Mouse (Mus musculus): Measurements from ENCODE around the gene Dnmt3a.

Gene Dnmt3a

DNA sequence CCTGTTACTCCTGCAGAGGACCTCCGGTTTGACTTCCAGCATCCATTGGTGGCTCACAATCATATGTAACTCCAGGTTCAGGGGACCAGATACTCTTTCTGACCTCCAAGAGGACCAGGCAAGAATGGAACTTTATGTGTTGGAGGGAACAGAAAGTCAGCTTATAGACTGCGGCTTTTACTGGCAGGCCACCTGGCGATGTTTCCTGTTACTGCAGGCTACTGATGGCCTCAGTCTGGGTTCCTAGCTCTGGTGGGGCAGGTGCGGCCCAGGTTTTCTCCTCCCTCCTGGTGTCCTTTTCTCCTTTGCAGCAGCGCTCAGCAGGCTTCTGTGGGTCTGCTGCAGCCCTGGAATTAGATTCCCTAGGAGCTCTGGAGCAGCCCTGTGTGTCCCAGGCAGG, 46.7 kb downstream of the Dnmt3a start:
- no peak for DNase-seq (ENCODE audit: extremely low read depth, low read depth)

DNA sequence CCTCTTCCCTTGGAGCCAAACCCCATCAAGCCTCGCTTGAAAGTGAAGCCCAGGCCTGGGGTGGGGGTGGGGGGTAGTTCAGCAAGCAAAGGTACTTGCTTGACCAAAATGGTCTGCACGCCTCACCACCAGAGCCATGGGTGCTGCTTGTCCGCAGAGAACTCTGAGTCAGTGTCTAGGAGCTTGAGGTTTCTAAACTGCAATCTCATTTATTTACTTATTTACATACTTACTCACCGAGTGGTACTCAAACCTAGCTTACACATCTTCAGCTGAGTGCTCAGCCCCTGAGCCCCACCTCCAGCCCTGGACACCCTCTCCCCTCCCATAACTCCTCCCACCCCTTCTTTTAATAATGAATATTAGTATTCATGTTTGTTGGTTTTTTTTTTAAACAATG, 48.6 kb downstream of the Dnmt3a start:
- DNase-seq (ENCODE audit: extremely low read depth, low read depth), result no peak

DNA sequence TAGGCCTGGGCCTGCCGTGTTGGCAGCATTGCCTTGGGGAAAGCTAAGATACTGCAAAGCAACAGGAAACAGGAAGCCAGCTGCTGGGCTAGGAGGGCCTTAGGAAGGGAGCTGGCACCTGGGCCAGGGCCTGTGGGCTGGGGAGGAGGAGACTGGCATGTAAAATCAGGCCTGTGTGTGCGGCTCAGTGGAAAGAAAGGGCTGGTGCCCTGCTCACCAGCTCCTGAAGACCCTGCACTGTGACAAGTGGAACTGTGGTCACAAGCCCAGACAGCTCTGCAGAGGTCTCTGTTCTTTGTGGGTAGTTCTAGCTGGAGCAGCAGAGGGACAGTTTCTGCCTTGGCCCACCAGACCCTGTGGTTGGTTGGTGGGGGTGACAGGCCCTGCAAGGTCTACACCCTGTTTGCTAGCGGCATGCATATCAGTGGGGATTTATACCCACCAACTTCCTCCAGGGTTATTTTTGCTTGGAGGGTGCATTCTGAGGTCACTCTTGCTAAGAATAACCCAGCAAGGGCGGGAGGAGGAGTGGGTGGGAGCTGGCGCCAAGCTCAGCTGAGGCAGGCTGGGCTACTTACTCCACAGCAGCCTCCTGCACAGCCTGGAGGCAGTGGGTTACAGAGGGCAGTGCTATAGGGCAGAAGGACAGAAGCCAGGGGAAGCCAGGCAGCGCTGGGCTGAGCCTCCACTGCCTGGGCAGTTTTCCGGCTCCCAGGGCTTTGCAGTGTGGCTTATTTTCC, 50.1 kb downstream of the Dnmt3a start:
- DNase-seq (ENCODE audit: extremely low read depth, low read depth), result peak; percentile 59

DNA sequence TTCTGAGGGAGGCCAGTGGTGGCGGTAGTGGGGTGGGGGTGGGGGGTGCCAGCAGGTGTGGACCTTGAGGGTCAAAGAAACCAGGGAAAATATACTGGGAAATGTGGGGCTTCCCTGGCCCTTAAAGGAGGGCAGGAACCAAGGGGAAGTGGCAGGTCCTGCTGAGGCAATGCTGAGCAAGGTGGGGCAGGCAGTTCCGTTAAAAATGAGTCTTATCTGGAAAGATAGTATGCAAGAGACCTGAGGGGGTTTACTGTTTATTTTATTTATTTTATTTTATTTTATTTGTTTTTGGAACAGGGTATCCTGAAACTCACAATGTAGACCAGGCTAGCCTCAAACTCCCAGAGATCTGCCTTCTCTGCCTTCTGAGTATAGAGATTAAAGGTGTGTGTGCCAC, 50.9 kb downstream of the Dnmt3a start:
- DNase-seq (ENCODE audit: extremely low read depth, low read depth), result no peak

DNA sequence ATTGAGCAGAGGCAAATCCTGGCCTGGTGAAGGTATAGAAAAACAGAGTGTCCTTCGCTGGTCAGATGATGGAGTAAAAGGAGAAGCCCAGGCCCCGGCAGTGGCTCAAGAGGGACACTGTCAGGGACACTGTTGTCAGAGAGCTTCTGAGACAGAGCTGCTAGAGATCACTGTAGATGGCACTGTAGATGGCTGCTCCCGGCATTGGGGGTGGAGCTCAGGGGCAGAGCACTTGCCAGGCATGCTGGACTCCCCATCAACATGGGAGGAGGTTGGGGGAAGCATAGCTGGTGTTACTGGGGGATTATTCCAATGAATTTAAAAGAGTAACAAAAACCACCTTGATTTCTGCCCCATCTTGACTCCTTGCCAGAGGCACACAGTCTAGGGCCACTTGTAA, 51.4 kb downstream of the Dnmt3a start:
- no peak for DNase-seq (ENCODE audit: extremely low read depth, low read depth)

DNA sequence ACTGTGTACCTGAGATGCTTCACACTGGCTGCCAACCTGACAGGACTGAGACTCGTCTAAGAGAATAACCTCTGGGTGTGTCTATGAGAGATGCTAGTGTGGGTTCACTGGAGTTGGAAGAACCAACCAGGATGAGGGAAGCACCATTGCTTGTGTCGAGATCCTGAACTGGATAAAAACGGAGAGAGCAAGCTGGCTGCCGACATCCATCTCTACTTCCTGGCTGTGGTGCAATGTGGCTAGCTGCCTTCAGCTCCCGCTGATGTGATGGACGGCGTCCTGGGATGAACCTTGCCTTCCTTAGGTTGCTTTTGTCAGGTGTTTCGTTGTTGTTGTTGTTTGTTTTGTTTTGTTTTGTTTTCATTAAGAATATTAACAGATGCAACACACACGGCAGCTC, 52.0 kb downstream of the Dnmt3a start:
- no peak for DNase-seq (ENCODE audit: extremely low read depth, low read depth)

DNA sequence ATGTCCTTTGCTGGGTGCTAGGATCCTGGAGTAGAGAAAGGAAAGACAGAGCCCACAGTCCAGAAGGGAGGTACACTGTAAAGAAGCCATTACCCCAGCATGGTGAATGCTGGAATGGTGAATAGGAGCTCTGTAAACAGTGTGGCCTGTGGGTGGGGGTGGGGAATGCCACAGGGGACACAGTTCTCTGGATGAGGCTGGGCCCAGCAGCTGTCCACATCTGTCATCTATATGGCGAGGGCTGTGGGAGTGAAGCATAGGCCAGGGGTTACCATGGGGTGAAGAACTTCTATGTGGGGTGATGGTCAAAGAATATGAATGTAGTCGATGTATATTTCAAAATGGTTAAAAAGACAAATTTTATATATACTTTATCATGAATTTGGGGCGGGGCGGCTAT, 52.9 kb downstream of the Dnmt3a start:
- DNase-seq (ENCODE audit: extremely low read depth, low read depth), result no peak

DNA sequence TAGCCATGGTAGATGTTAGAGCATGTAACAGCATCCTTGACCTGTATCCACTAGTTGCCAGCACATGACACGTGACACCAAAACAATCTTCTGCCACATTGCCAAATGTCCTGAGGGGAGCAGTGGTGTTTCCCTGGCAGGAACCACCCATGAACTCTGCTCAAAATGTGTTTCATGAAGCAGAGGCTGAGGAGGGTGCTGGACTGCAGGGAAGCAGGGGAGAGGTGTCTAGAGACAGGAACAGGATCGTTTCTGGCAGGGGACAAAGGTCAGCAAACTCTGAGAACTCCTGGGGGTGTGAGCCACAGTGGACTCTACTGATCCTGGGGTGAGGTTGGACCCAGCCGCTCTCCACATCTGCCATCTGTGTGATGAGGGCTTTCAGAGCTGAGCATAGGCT, 53.7 kb downstream of the Dnmt3a start:
- DNase-seq (ENCODE audit: extremely low read depth, low read depth), result no peak

DNA sequence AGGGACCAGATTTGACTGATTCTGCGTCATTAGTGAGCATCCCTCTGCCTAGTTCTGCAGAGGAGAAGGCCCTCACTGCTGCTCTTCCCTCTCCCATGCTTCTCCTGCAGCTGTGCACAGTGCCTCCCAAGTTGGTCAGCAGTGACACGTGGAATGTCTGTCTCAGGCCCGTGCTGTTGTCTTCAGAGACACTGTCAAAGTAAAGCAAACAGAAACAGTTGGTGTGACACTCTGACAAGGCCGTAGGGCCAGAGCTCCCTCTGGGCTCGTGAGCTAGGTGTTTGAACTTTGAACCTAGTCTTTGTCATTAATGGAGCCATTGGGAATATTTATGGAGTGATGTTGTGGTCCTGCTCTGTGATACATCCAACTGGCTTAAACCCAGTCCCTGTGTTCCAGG, 54.2 kb downstream of the Dnmt3a start:
- DNase-seq (ENCODE audit: extremely low read depth, low read depth), result no peak

DNA sequence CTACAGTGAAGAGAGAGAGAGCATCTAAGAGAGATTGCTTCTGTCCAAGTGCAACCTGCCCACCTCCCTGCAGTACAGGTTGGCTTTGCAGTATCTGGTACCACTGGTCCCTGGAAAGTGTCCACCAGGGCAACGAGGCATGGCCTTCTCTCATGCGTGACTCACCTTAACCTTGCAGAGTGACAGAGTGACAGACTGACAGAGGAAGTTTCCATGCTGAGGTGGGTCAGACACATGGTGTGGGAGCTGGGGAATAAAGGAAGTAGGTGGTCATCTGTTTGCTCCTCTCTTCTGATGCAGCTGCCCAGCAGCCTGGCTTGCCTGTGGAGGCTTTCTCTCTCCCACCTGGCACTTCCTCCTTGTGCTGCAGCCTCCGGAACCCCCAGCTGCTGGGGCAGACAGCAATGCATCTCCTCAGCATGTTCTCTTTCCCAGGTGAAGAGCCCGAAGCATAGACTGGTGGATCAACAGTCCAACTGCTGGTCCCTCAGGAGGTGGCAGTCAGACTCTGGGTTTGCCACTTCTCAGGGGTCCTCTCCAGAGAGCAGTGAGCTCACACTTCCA, 55.9 kb downstream of the Dnmt3a start:
- DNase-seq (ENCODE audit: extremely low read depth, low read depth), result no peak

DNA sequence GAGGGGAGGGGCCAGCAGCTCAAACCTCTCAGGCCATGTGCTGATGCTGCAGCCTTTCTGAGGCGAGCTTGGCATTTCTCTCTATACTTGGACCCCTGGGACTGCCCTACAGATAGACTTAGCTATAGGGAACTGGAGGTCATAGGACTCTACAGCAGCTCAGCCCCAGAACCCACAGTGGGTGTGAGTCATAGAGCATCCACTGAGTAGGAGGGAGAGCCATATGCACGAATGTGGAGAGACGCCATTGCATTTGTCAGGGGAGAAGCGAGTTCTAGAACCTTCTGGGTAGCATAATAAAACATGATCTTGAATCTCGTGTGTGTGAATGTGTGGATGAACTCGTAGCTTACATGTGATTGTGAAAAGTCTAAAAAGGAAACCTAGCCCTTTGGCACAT, 56.4 kb downstream of the Dnmt3a start:
- DNase-seq (ENCODE audit: extremely low read depth, low read depth), result no peak

DNA sequence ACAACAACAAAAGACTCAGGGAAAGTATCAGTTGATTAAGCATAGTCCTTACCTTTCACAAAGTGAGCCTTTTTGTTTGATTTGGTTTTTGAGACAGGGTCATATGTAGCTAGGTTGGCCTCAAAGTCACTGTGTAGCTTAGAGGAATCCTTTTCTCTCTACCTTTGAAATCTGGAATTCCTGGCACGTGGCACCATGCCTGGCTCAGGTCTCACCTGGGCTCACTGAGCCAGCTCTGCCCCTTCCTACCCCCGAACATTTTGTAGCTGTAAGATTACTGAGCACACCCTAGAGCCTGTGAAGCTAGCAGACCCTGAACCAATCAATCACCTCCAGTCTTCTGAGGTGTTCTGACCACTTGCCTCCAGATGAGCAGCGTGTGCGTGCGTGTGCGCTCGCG, 58.4 kb downstream of the Dnmt3a start:
- no peak for DNase-seq (ENCODE audit: extremely low read depth, low read depth)

DNA sequence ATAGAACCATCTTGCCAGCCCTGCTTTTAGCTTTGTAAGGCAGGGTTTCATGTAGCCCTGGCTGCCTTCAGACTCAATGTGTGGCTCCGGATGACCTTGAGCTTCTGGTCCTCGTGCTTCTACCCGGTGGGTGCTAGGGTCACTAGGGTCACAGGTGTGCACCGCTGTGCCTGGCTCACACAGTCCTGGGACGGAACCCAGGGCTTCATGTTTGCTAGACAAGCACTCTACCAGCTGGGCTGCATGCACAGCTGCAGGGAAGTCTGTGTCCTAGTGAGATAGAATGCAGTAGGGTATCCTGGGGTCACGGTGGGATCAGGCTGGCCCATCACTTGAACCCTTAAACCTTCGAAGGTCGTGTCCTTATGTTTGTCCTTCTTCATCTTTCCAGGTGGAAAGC, 59.8 kb downstream of the Dnmt3a start:
- DNase-seq (ENCODE audit: extremely low read depth, low read depth), result no peak

DNA sequence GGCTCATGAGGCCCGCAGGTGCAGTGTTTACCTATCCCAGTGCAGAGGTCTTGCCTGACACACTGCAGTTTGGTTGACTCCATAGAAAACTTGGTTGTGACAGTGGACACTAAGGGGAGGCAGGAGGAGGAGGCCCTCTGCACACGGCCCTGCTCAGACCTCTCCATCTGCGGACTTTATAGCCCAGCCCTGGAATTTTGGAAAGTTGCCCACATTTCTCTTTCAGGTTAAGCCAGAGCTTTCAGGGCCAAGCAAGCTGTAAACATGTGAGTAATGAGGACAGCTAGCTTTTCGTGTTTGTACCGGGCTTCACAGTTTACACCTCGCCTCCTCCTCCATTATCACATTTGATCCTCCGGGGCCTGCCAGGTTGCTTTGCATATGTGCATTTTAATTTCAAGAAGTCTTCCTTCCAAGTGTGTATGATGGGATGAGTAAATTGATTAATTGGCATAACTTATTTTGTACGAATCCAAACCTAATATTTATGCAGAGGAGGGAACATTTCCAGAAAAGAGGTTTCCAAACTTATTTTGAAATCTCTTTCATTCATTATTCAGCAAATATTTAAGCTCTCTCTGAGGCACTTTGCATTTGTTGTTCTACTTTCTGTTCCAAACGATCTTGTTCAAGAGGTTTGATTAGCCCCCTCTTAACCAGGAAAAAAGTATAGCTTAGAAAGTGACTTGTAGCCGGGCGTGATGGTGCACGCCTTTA, 61.0 kb downstream of the Dnmt3a start:
- DNase-seq (ENCODE audit: extremely low read depth, low read depth), result no peak

DNA sequence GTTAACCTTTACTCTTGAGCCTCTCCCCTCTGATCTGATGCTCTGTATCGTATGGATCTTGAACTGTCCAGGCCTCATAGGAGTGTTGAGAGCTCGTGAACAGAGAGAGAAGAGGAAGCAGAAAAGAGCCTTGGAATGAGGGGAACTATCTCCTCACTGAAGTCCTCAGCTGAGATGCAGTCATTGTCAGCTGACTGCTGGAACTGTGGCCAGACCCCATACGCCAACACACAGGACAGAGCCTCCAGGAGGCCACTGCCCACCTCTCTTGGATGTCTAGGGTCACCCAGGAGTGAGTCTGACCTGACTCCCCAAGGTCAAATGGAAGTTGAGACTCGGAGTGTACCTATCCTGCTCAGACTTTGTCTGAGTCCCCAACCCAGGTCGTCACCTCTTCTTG, 62.3 kb downstream of the Dnmt3a start:
- no peak for DNase-seq (ENCODE audit: extremely low read depth, low read depth)

DNA sequence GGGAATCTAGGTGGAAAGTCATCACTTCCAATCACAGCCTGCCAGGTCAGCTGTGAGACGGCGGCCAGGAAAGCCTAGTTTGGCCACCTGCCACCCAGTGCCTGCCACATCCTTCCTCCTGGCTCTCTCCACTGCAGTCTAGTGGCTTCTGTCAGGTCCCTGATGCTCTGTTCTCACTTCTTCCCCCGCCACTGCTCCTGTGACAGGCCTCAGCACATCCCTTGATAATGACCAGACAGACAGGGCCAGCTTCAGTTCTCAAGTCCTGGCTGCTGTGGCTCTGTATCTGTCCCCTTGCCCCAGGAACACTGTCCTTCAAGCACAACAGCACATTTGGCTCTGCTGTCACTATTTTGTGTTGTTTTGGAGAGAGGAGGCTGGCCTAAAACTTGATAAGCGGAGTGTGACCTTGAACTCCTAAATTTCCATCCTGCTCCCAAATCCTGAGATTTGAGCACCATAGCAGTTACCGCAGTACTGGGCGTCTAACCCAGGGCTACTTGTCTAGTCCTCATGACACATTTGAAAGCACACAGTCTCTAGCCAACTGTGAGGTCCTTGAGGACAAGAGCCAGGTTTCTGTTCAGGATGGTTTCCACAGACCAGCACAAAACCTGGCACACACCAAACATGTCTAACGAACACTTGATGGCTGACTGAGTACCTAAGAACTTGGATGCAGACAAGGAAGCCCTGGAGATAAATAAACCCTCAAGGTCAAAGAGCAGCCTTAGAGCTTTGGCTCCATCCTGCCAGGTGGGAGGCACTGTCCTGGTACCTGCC, 63.1 kb downstream of the Dnmt3a start:
- no peak for DNase-seq (ENCODE audit: extremely low read depth, low read depth)

DNA sequence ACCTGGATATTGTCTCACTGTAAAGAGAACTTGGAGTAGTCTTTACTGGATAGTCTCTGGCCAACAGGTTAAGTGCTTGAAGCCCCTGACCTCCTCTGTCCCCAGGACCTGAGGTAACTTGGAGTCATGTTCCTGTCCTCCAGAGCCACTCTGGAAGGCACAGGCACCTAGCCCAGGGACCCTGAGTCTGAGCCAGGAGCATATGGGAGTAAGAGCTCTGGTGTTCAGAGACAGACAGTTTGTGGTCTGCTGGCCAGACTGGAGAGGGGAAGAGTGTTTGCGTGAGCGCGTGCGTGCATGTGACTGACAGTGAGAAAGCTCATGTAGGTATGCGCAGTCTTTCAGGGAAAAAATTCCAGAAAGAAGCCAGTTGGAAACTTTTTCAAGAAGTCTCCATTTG, 64.2 kb downstream of the Dnmt3a start:
- DNase-seq (ENCODE audit: extremely low read depth, low read depth), result no peak

DNA sequence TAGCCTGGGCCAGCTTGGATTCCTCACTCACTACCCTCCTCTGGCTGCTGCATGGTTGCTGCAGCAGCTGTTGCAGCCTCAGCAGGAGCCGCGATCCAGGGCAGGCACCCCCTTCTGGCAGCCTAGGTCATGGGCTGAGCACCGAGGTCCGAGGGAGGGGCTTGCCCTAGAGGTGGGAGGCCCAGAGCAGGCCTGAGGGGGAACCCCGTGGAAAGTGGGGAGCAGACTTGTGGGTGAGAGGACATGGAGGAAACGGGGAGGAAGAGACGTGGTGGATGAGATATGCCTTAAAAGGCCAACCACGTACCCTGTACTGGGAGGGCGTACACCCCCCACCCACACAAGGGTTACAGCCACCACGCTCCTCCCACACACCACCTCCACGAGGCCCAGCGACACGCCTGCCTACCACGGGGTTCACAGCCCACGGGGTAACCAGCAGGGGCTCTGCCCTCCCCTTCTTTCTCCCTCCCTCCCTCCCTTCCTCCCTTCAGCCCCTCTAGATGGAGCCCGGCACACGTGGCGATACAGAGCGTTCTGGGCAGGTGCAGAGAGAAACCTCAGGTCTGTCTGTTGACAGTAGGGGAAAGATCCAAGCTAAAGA, 65.2 kb downstream of the Dnmt3a start:
- no peak for DNase-seq (ENCODE audit: extremely low read depth, low read depth)

DNA sequence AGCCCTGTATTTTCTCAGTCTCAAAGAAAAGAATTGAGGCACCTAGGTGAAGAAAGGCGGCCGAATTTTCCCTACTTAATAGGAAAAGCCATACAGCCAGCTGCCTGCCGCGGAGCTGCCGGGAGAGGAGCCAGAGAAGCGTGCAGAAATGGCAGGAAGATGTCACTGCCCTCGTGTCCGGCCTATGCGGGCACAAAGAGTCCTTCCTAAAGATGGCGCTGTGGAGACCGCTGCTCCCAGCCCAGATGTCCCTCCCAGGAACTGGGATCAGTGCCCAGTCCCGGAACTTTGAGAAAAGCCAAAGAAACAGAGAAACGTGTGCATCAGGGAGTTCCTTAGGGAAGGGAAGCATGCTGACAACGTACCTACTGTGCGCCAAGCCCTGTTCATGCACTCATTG, 65.8 kb downstream of the Dnmt3a start:
- DNase-seq (ENCODE audit: extremely low read depth, low read depth), result no peak

DNA sequence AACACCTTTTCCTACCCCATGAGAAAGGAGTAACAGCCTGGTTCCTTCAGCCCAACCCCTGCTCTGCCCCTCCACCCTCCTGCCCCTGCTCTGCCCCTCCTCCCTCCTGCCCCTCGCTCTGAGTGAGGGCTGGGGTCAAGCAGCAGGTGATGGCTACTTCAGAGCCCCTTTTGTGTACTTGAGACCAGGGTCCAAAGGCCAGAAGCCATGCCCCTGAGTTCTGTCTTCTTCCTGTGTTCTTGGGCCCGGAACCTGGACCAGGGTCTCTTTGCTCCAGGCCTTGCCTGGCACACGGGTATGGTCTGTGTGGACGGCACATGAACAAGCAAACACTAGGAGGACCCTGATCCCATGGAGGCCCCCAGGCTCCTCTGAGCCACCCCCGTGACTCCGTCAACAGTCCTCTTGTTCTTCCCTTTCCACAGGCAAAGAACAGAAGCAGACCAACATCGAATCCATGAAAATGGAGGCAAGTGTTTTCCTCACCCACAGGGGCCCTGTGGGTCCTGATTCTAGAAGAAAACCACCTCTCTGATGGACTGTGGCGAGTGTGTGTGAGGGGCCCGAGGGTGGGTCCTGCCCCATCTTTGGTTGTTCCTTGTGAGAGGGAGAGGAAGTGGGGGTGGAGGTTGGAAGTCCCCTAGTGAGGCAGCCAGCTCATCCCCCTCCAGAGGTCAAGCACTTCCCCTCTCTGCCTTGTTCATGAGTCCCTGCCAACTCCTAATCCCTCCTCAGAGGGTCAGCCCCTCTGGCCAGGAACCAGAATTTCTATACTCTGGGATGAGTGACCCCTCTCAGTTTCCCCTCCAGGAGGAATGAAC, 66.8 kb downstream of the Dnmt3a start:
- no peak for DNase-seq (ENCODE audit: extremely low read depth, low read depth)

DNA sequence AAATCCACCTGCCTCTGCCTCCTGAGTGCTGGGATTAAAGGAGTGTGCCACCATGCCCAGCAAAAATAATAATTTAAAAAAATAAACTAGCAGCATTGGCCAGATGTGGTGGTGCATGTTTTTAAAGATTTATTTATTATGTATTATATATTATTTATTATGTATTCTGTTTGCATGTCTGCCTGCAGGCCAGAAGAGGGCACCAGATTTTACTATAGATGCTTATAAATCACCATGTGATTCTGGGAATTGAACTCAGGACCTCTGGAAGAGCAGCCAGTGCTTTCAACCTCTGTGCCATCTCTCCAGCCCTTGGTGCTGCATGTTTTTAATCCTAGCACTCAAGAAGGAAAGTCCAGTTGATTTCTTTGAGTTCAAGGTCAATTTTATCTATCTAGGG, 69.7 kb downstream of the Dnmt3a start:
- no peak for DNase-seq (ENCODE audit: extremely low read depth, low read depth)
